Mouse (Mus musculus): ENCODE measurements around the gene Ppp6r3. TPM values are rescaled to one million over a fixed set of nuclear protein-coding genes. Genes with fewer than 3 reads are reported as not detected.
A peak's percentile ranks its signal among the peaks of the same experiment; 100 is the strongest.

Gene Ppp6r3
- polyA plus RNA-seq, 1 experiment from 2014 or later: 94.1 TPM

- H3K36me3 ChIP-seq (ENCODE audit: control insufficient read depth, insufficient read depth, low read length): peaks cover 33% of the 10 kb centered on the region; the same call in 1 of the 2 replicates
- no peak overlapping the region for H3K4me2 ChIP-seq (ENCODE audit: low read depth, low read length, severe bottlenecking)
- H3K9me3 ChIP-seq (ENCODE audit: control insufficient read depth, low read length): no peaks in the 10 kb centered on the region
- H3K9ac ChIP-seq (ENCODE audit: low read length): no peak overlapping the region
- ATAC-seq (replicated peaks; ENCODE audit: low FRiP score) (no peak), DNase-seq (ENCODE audit: low spot score) (no peak)
- H3K27me3 ChIP-seq (ENCODE audit: control insufficient read depth, insufficient read depth, low read length): no peaks in the 10 kb centered on the region
- 94% methylated on average over 7 of the region's 7 CpGs for WGBS
- H3K4me3 ChIP-seq (ENCODE audit: low read depth, low read length): no peak overlapping the region
- H3K4me1 ChIP-seq (replicated peaks; ENCODE audit: control insufficient read depth, insufficient read depth, low read length): no peaks in the 10 kb centered on the region
- no peak overlapping the region for H3K27ac ChIP-seq (ENCODE audit: low read depth, low read length)
Observed at GRCm38 (mm10) chr19:3467574-3467973, 108.0 kb downstream of the Ppp6r3 start.

- H3K36me3 ChIP-seq (ENCODE audit: control insufficient read depth, insufficient read depth, low read length): peaks cover 28% of the 10 kb centered on the region
- H3K27ac ChIP-seq (ENCODE audit: low read depth, low read length): no peak overlapping the region
- no peaks in the 10 kb centered on the region for H3K4me1 ChIP-seq (replicated peaks; ENCODE audit: control insufficient read depth, insufficient read depth, low read length)
- H3K27me3 ChIP-seq (ENCODE audit: control insufficient read depth, insufficient read depth, low read length): no peaks in the 10 kb centered on the region
- 88% methylated on average over 3 of the region's 3 CpGs for WGBS
- no peaks in the 10 kb centered on the region for H3K9me3 ChIP-seq (ENCODE audit: control insufficient read depth, low read length)
- no peak for DNase-seq (ENCODE audit: low spot score)
- H3K9ac ChIP-seq (ENCODE audit: low read length): no peak overlapping the region
- no peak overlapping the region for H3K4me3 ChIP-seq (ENCODE audit: low read depth, low read length)
- no peak overlapping the region for H3K4me2 ChIP-seq (ENCODE audit: low read depth, low read length, severe bottlenecking)
- ATAC-seq (replicated peaks; ENCODE audit: low FRiP score): no peak
Observed at GRCm38 (mm10) chr19:3459986-3460385, 115.6 kb downstream of the Ppp6r3 start.

DNA sequence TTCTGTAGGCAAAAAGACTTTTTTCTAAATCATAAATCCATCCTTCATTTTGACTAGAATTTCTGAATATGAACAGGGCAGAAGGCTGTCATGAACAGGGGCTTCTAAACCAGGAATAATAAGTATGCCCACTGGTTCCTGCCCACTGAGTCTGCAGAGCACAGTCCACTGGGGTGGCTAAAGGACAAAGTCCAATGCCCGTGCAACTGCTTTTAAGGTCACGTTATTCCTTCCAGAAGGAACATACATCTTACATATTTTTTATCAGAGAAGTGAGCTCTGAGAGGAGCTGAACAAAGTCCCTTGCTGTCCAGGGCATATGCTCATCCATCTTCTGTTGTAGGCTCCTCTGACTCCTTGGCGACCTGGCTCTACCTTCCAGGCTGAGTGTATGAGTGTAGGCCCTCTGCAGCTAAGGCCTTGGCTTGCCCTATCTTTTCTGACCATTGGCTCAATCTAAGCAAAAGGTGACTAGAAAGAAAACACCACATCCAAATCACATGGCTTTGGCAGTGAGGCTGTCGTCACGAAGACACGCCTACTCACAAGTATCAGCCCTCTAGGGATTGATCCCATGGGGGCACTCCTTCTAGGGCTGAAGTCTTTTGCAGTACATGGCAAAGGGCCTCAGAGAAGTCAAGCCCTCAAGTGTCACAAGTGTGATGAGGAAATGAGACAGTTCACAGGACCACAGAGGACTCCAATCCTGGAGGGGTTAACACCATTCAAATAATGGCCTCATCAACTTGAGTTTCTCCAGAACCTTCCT, 117.0 kb downstream of the Ppp6r3 start:
- no peaks in the 10 kb centered on the region for H3K27me3 ChIP-seq (ENCODE audit: control insufficient read depth, insufficient read depth, low read length)
- no peaks in the 10 kb centered on the region for H3K9me3 ChIP-seq (ENCODE audit: control insufficient read depth, low read length)
- 91% methylated on average over 6 of the region's 6 CpGs for WGBS
- H3K4me1 ChIP-seq (replicated peaks; ENCODE audit: control insufficient read depth, insufficient read depth, low read length): no peaks in the 10 kb centered on the region
- no peak overlapping the region for H3K9ac ChIP-seq (ENCODE audit: low read length)
- no peak for ATAC-seq (replicated peaks; ENCODE audit: low FRiP score)
- peaks cover 23% of the 10 kb centered on the region for H3K36me3 ChIP-seq (ENCODE audit: control insufficient read depth, insufficient read depth, low read length)
- no peak overlapping the region for H3K27ac ChIP-seq (ENCODE audit: low read depth, low read length)
- H3K4me2 ChIP-seq (ENCODE audit: low read depth, low read length, severe bottlenecking): no peak overlapping the region
- no peak overlapping the region for H3K4me3 ChIP-seq (ENCODE audit: low read depth, low read length)
- no peak for DNase-seq (ENCODE audit: low spot score)

DNA sequence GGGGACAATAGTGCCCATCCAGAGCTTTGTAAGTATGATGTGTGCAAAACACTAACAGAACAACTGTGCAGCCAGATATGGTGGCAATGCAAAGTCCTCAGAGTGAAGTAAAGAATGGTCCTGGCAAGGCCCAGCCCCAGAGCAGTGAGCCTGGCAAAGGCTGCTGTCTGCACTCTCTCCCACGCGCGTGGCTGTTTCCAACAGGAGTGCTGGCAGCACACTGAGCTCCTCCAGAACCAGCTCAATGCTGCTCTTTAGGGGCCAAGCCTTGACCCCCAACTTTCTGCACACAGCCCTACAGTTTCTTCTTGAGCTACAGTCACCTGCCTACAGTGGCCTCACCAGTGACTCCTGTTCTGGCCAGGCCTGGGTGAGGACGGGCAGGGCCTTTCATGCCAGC, 117.8 kb downstream of the Ppp6r3 start:
- 91% methylated on average over 4 of the region's 4 CpGs for WGBS
- Histone ChIP-seq H3K36me3 (ENCODE audit: control insufficient read depth, insufficient read depth, low read length) (peaks cover 23% of the 10 kb centered on the region), H3K4me3 (ENCODE audit: low read depth, low read length) (no peak overlapping the region), H3K4me1 (replicated peaks; ENCODE audit: control insufficient read depth, insufficient read depth, low read length) (no peaks in the 10 kb centered on the region), H3K4me2 (ENCODE audit: low read depth, low read length, severe bottlenecking) (no peak overlapping the region), H3K27me3 (ENCODE audit: control insufficient read depth, insufficient read depth, low read length) (no peaks in the 10 kb centered on the region), H3K27ac (ENCODE audit: low read depth, low read length) (no peak overlapping the region), H3K9me3 (ENCODE audit: control insufficient read depth, low read length) (no peaks in the 10 kb centered on the region), H3K9ac (ENCODE audit: low read length) (no peak overlapping the region)
- DNase-seq (ENCODE audit: low spot score) (no peak), ATAC-seq (replicated peaks; ENCODE audit: low FRiP score) (no peak)

GRCm38 (mm10) chr19:3451649-3452048, 123.9 kb downstream of the Ppp6r3 start:
- 76% methylated on average over 6 of the region's 6 CpGs for WGBS
- no peak overlapping the region for H3K4me2 ChIP-seq (ENCODE audit: low read depth, low read length, severe bottlenecking)

DNA sequence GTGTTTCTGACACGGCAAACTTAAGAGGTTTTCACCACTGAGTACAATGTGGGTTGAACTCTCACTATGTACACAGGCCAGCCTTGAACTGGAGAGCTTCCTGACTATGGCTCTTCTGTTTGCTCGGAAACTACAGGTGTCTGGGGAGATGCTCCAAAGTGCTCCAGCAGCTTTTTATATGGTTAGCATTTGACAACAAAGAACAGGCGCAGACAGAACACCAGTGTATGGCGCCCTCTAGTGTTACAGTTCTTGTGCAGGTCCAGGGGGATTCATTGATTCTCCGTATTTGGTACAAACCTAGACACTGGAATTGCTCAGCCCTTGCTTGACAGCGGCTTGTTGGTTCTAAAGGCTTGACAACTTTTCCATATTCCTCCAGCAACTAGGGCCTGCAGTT, 124.4 kb downstream of the Ppp6r3 start:
- H3K4me1 ChIP-seq (replicated peaks; ENCODE audit: control insufficient read depth, insufficient read depth, low read length): no peaks in the 10 kb centered on the region
- H3K4me3 ChIP-seq (ENCODE audit: low read depth, low read length): no peak overlapping the region
- ATAC-seq (replicated peaks; ENCODE audit: low FRiP score) (peak; percentile 72), DNase-seq (ENCODE audit: low spot score) (peak; percentile 68)
- H3K4me2 ChIP-seq (ENCODE audit: low read depth, low read length, severe bottlenecking): no peak overlapping the region
- H3K27me3 ChIP-seq (ENCODE audit: control insufficient read depth, insufficient read depth, low read length): no peaks in the 10 kb centered on the region
- 25% methylated on average over 6 of the region's 6 CpGs for WGBS
- peaks cover 7% of the 10 kb centered on the region; the same call in 1 of the 2 replicates for H3K36me3 ChIP-seq (ENCODE audit: control insufficient read depth, insufficient read depth, low read length)
- no peak overlapping the region for H3K27ac ChIP-seq (ENCODE audit: low read depth, low read length)
- no peak overlapping the region for H3K9ac ChIP-seq (ENCODE audit: low read length)
- no peaks in the 10 kb centered on the region for H3K9me3 ChIP-seq (ENCODE audit: control insufficient read depth, low read length)

More at GRCm38 (mm10) chr19:3451649-3452048, 123.9 kb downstream of the Ppp6r3 start:
- no peaks in the 10 kb centered on the region for H3K9me3 ChIP-seq (ENCODE audit: control insufficient read depth, low read length)
- H3K36me3 ChIP-seq (ENCODE audit: control insufficient read depth, insufficient read depth, low read length): peaks cover 7% of the 10 kb centered on the region; the same call in 1 of the 2 replicates
- ATAC-seq (replicated peaks; ENCODE audit: low FRiP score): peak; percentile 27; the same call in 1 of the 2 replicates
- no peaks in the 10 kb centered on the region for H3K27me3 ChIP-seq (ENCODE audit: control insufficient read depth, insufficient read depth, low read length)
- DNase-seq (ENCODE audit: low spot score): no peak
- H3K27ac ChIP-seq (ENCODE audit: low read depth, low read length): no peak overlapping the region
- H3K4me1 ChIP-seq (replicated peaks; ENCODE audit: control insufficient read depth, insufficient read depth, low read length): no peaks in the 10 kb centered on the region
- no peak overlapping the region for H3K4me3 ChIP-seq (ENCODE audit: low read depth, low read length)
- H3K9ac ChIP-seq (ENCODE audit: low read length): no peak overlapping the region

GRCm38 (mm10) chr19:3450714-3451113, 124.8 kb downstream of the Ppp6r3 start:
- no peak for DNase-seq (ENCODE audit: low spot score)
- peak; percentile 42; the same call in 1 of the 2 replicates for ATAC-seq (replicated peaks; ENCODE audit: low FRiP score)
- Histone ChIP-seq H3K27ac (ENCODE audit: low read depth, low read length) (no peak overlapping the region), H3K4me2 (ENCODE audit: low read depth, low read length, severe bottlenecking) (no peak overlapping the region), H3K9ac (ENCODE audit: low read length) (no peak overlapping the region), H3K36me3 (ENCODE audit: control insufficient read depth, insufficient read depth, low read length) (peaks cover 7% of the 10 kb centered on the region; the same call in 1 of the 2 replicates), H3K9me3 (ENCODE audit: control insufficient read depth, low read length) (no peaks in the 10 kb centered on the region), H3K27me3 (ENCODE audit: control insufficient read depth, insufficient read depth, low read length) (no peaks in the 10 kb centered on the region), H3K4me1 (replicated peaks; ENCODE audit: control insufficient read depth, insufficient read depth, low read length) (no peaks in the 10 kb centered on the region), H3K4me3 (ENCODE audit: low read depth, low read length) (no peak overlapping the region)
- WGBS: 94% methylated on average over 3 of the region's 3 CpGs

GRCm38 (mm10) chr19:3449248-3449647, 126.3 kb downstream of the Ppp6r3 start:
- WGBS: 75% methylated on average over 3 of the region's 3 CpGs
- no peak overlapping the region for H3K9ac ChIP-seq (ENCODE audit: low read length)
- no peak overlapping the region for H3K4me3 ChIP-seq (ENCODE audit: low read depth, low read length)
- no peak for DNase-seq (ENCODE audit: low spot score)
- no peak for ATAC-seq (replicated peaks; ENCODE audit: low FRiP score)
- H3K27ac ChIP-seq (ENCODE audit: low read depth, low read length): no peak overlapping the region
- no peaks in the 10 kb centered on the region for H3K4me1 ChIP-seq (replicated peaks; ENCODE audit: control insufficient read depth, insufficient read depth, low read length)
- H3K9me3 ChIP-seq (ENCODE audit: control insufficient read depth, low read length): no peaks in the 10 kb centered on the region
- H3K27me3 ChIP-seq (ENCODE audit: control insufficient read depth, insufficient read depth, low read length): no peaks in the 10 kb centered on the region
- peaks cover 2% of the 10 kb centered on the region; the same call in 1 of the 2 replicates for H3K36me3 ChIP-seq (ENCODE audit: control insufficient read depth, insufficient read depth, low read length)
- no peak overlapping the region for H3K4me2 ChIP-seq (ENCODE audit: low read depth, low read length, severe bottlenecking)

- Histone ChIP-seq H3K4me1 (replicated peaks; ENCODE audit: control insufficient read depth, insufficient read depth, low read length) (no peaks in the 10 kb centered on the region), H3K36me3 (ENCODE audit: control insufficient read depth, insufficient read depth, low read length) (no peaks in the 10 kb centered on the region), H3K27ac (ENCODE audit: low read depth, low read length) (no peak overlapping the region), H3K9ac (ENCODE audit: low read length) (no peak overlapping the region), H3K4me3 (ENCODE audit: low read depth, low read length) (no peak overlapping the region), H3K9me3 (ENCODE audit: control insufficient read depth, low read length) (no peaks in the 10 kb centered on the region), H3K4me2 (ENCODE audit: low read depth, low read length, severe bottlenecking) (no peak overlapping the region), H3K27me3 (ENCODE audit: control insufficient read depth, insufficient read depth, low read length) (peaks cover 2% of the 10 kb centered on the region; the same call in 1 of the 2 replicates)
- ATAC-seq (replicated peaks; ENCODE audit: low FRiP score): no peak
- DNase-seq (ENCODE audit: low spot score): no peak
- WGBS: 58% methylated on average over 3 of the region's 3 CpGs
Observed at GRCm38 (mm10) chr19:3447348-3447747, 128.2 kb downstream of the Ppp6r3 start.

Measured in forebrain, embryonic 11.5 days (tissue).